30 mouse cellular contexts compared by ENCODE assay signal in genomic region chr4:123859379-123859778, GRCm38 (mm10). TPM values are rescaled to one million over a fixed set of nuclear protein-coding genes. Genes with fewer than 3 reads are reported as not detected.
"Had no signal": no experiment of that assay in that cellular context is flagged by ENCODE, and none has a peak within 500 bp of the region (broad histone marks: within the 10 kb centered on the region; RNA-seq: fewer than 3 reads in every experiment).

4933427I04Rik (plus strand) TSS chr4:123859679.

- H3K27me3 ChIP-seq: embryonic facial prominence, embryonic 12.5 days; embryonic facial prominence, embryonic 13.5 days; embryonic facial prominence, embryonic 15.5 days; forebrain, embryonic 12.5 days; forebrain, embryonic 13.5 days had no signal

- ATAC-seq: forebrain, embryonic 13.5 days; forebrain, embryonic 14.5 days; forebrain, embryonic 16.5 days; forebrain, postnatal 0 days had no signal

- H3K9me3 ChIP-seq: embryonic facial prominence, embryonic 10.5 days; embryonic facial prominence, embryonic 13.5 days; embryonic facial prominence, embryonic 15.5 days; forebrain, embryonic 12.5 days; forebrain, embryonic 13.5 days had no signal

- H3K4me1 ChIP-seq: embryonic facial prominence, embryonic 10.5 days; embryonic facial prominence, embryonic 12.5 days; embryonic facial prominence, embryonic 13.5 days; embryonic facial prominence, embryonic 15.5 days; forebrain, embryonic 10.5 days; forebrain, embryonic 12.5 days; forebrain, embryonic 13.5 days had no signal

- DNase-seq: cerebellum, adult 2 months; cerebellum, adult 8-10 months; cerebellum, adult 9-10 months; cerebellum, adult 9-11 months; cerebellum, postnatal 10 days; cerebellum, postnatal 14 days; cerebellum, postnatal 25 days; cerebellum, postnatal 36 days; embryo, embryonic 11 days; forebrain, postnatal 0 days; gastrocnemius, adult 2 months; gastrocnemius, postnatal 10 days; gastrocnemius, postnatal 14 days; gastrocnemius, postnatal 25 days; gastrocnemius, postnatal 36 days; heart, adult 18-20 months; heart, adult 2 months had no signal

- H3K4me2 ChIP-seq: embryonic facial prominence, embryonic 12.5 days; embryonic facial prominence, embryonic 13.5 days; embryonic facial prominence, embryonic 15.5 days; forebrain, embryonic 12.5 days; forebrain, embryonic 13.5 days had no signal

- H3K9ac ChIP-seq: embryonic facial prominence, embryonic 12.5 days; embryonic facial prominence, embryonic 13.5 days; embryonic facial prominence, embryonic 15.5 days; forebrain, embryonic 12.5 days; forebrain, embryonic 13.5 days; forebrain, postnatal 0 days had no signal

- H3K36me3 ChIP-seq: embryonic facial prominence, embryonic 10.5 days; embryonic facial prominence, embryonic 12.5 days; embryonic facial prominence, embryonic 13.5 days; embryonic facial prominence, embryonic 15.5 days; forebrain, embryonic 10.5 days; forebrain, embryonic 12.5 days had no signal

- H3K4me3 ChIP-seq: embryonic facial prominence, embryonic 10.5 days; embryonic facial prominence, embryonic 12.5 days; embryonic facial prominence, embryonic 13.5 days; embryonic facial prominence, embryonic 15.5 days; erythroblast, embryonic 14.5 days; forebrain, embryonic 10.5 days; forebrain, embryonic 12.5 days; forebrain, embryonic 13.5 days; gastrocnemius, adult 2 months; heart, adult 2 months had no signal

- H3K27ac ChIP-seq: embryonic facial prominence, embryonic 10.5 days; embryonic facial prominence, embryonic 12.5 days; embryonic facial prominence, embryonic 13.5 days; embryonic facial prominence, embryonic 15.5 days; forebrain, embryonic 10.5 days; forebrain, embryonic 12.5 days; forebrain, embryonic 13.5 days; gastrocnemius, adult 2 months; heart, adult 2 months had no signal

RNA-seq across cellular contexts. Expression of gene 4933427I04Rik, which starts in this region (rescaled TPM):
- polyA plus RNA-seq: cerebellum, adult 2 months; cortical plate, adult 2 months; embryonic facial prominence, embryonic 10.5 days; embryonic facial prominence, embryonic 14.5 days; erythroblast, embryonic 14.5 days; forebrain, embryonic 10.5 days; forebrain, embryonic 14.5 days; frontal cortex, adult 2 months; heart, adult 2 months had no signal
